ENCODE assay signal across 8 mouse cellular contexts in the genomic region with DNA sequence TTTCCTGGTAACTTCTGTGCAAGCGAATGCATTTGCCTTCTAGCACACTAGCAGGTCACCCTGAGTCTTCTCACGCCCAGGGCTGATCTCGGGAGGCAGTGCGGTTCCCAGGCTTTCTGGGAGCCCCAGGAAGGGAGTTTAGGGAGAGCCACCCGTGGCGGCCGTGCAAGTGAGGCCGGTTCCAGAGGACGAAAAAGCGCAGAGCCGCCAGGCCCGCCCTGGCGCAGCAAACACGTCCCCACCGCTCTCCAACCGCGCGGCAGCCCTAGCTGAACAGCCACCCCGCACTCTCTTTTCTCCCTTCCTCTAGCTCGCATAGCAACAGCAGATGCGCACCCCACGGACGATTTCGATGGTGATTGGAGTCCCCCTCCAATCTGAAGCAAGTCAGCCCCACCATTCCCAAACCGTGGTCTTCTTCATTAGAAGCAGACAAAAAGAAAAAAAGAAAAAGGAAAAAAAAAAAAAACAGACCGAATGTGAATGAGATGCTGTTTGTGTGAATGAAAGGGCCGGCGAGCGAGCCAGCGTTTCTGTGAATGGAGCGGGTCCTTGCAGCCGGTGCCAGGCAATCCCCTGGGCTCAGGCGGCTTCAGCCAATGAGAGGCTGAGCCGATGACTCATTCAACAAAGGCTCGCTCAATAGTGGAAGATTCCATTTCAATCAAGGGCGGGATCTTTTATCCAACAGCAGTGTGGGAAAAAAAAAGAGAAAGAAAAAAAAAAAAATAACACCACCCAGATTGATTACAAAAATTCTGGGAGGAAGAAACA. TPM values are rescaled to one million over a fixed set of nuclear protein-coding genes. Genes with fewer than 3 reads are reported as not detected.
A peak's percentile ranks its signal among the peaks of the same experiment; 100 is the strongest.
DNase-seq lines count a peak whose midpoint lies in the region; ATAC-seq lines count a peak whose summit lies in the region.

Gene Shc3 (minus strand): TSS at position 509 of the 774 bp plus-strand sequence.

- WGBS in forebrain, embryonic 11.5 days: under 1% methylated on average over 36 of the region's 36 CpGs
- WGBS in heart, embryonic 16.5 days: under 1% methylated on average over 36 of the region's 36 CpGs
- 1% methylated on average over 36 of the region's 36 CpGs for WGBS in liver, embryonic 13.5 days (ENCODE audit: insufficient replicate concordance)
- under 1% methylated on average over 36 of the region's 36 CpGs for WGBS in neural tube, embryonic 15.5 days

- peak; percentile 17 for DNase-seq in thymus, postnatal 4 days
- DNase-seq in thymus, postnatal 25 days: no peak
- peak; percentile 92 for DNase-seq in forebrain, embryonic 11.5 days (ENCODE audit: low spot score)
- DNase-seq in kidney, postnatal 4 days: peak; percentile 75 to 84
- DNase-seq in liver, embryonic 13.5 days: no peak

- peak; percentile 89 for ATAC-seq in forebrain, embryonic 11.5 days (replicated peaks; ENCODE audit: low FRiP score)
- ATAC-seq in heart, embryonic 16.5 days (replicated peaks; ENCODE audit: extremely low read depth, insufficient read depth, low FRiP score): 0 out of 2 replicates have a peak, but pooled peaks have one; percentile 65
- no peak for ATAC-seq in liver, embryonic 13.5 days (ENCODE audit: low read depth)
- peak; percentile 93 for ATAC-seq in neural tube, embryonic 15.5 days (ENCODE audit: low FRiP score)
- no peak for ATAC-seq in megakaryocyte-erythroid progenitor cell, adult 5-6 weeks (replicated peaks; ENCODE audit: low FRiP score, low TSS enrichment, poor library complexity, severe bottlenecking)

- H3K9me3 ChIP-seq in forebrain, embryonic 11.5 days (ENCODE audit: control insufficient read depth, low read length): no peaks in the 10 kb centered on the region
- H3K9me3 ChIP-seq in heart, embryonic 16.5 days (replicated peaks; ENCODE audit: control insufficient read depth, low read length): no peaks in the 10 kb centered on the region
- no peaks in the 10 kb centered on the region for H3K9me3 ChIP-seq in liver, embryonic 13.5 days (replicated peaks)
- H3K9me3 ChIP-seq in neural tube, embryonic 15.5 days (replicated peaks): no peaks in the 10 kb centered on the region

- H3K9ac ChIP-seq in forebrain, embryonic 11.5 days (ENCODE audit: low read length): peak within 1 kb of the TSS; percentile 77
- H3K9ac ChIP-seq in heart, embryonic 16.5 days (ENCODE audit: low read length): peak within 1 kb of the TSS; percentile 65
- no peak within 1 kb of the TSS for H3K9ac ChIP-seq in liver, embryonic 13.5 days
- peak within 1 kb of the TSS; percentile 56 for H3K9ac ChIP-seq in neural tube, embryonic 15.5 days (replicated peaks)

- peak within 1 kb of the TSS; percentile 96 for H3K27ac ChIP-seq in forebrain, embryonic 11.5 days (ENCODE audit: low read depth, low read length)
- no peak within 1 kb of the TSS for H3K27ac ChIP-seq in heart, embryonic 16.5 days (ENCODE audit: low read length)
- H3K27ac ChIP-seq in liver, embryonic 13.5 days: no peak within 1 kb of the TSS
- peak within 1 kb of the TSS; percentile 81 for H3K27ac ChIP-seq in neural tube, embryonic 15.5 days (replicated peaks)

- peak within 1 kb of the TSS; percentile 94 for H3K4me2 ChIP-seq in forebrain, embryonic 11.5 days (ENCODE audit: low read depth, low read length, severe bottlenecking)
- peak within 1 kb of the TSS; percentile 91 for H3K4me2 ChIP-seq in heart, embryonic 16.5 days (ENCODE audit: low read depth, low read length)
- peak within 1 kb of the TSS; percentile 39 for H3K4me2 ChIP-seq in liver, embryonic 13.5 days
- peak within 1 kb of the TSS; percentile 98 for H3K4me2 ChIP-seq in neural tube, embryonic 15.5 days

- peak within 1 kb of the TSS; percentile 64 for H3K4me3 ChIP-seq in forebrain, embryonic 11.5 days (ENCODE audit: low read depth, low read length)
- peak within 1 kb of the TSS; percentile 57 for H3K4me3 ChIP-seq in heart, embryonic 16.5 days (ENCODE audit: low read length)
- no peak within 1 kb of the TSS; the same call in 1 of the 2 replicates for H3K4me3 ChIP-seq in liver, embryonic 13.5 days (replicated peaks)
- H3K4me3 ChIP-seq in neural tube, embryonic 15.5 days (replicated peaks): peak within 1 kb of the TSS; percentile 62

- peaks cover 23% of the 10 kb centered on the region; the same call in 1 of the 2 replicates for H3K4me1 ChIP-seq in forebrain, embryonic 11.5 days (replicated peaks; ENCODE audit: control insufficient read depth, insufficient read depth, low read length)
- peaks cover 30% of the 10 kb centered on the region for H3K4me1 ChIP-seq in heart, embryonic 16.5 days (ENCODE audit: control insufficient read depth, insufficient read depth, low read length)
- H3K4me1 ChIP-seq in liver, embryonic 13.5 days (replicated peaks): peaks cover 5% of the 10 kb centered on the region; the same call in 1 of the 2 replicates
- peaks cover 44% of the 10 kb centered on the region for H3K4me1 ChIP-seq in neural tube, embryonic 15.5 days

- H3K36me3 ChIP-seq in forebrain, embryonic 11.5 days (ENCODE audit: control insufficient read depth, insufficient read depth, low read length): no peaks in the 10 kb centered on the region
- no peaks in the 10 kb centered on the region for H3K36me3 ChIP-seq in heart, embryonic 16.5 days (ENCODE audit: control insufficient read depth, insufficient read depth)
- no peaks in the 10 kb centered on the region for H3K36me3 ChIP-seq in liver, embryonic 13.5 days
- H3K36me3 ChIP-seq in neural tube, embryonic 15.5 days: no peaks in the 10 kb centered on the region

- peaks cover 7% of the 10 kb centered on the region for H3K27me3 ChIP-seq in forebrain, embryonic 11.5 days (ENCODE audit: control insufficient read depth, insufficient read depth, low read length)
- peaks cover 45% of the 10 kb centered on the region for H3K27me3 ChIP-seq in heart, embryonic 16.5 days (ENCODE audit: control insufficient read depth, insufficient read depth, low read length)
- H3K27me3 ChIP-seq in liver, embryonic 13.5 days: peaks cover 90% of the 10 kb centered on the region
- peaks cover 25% of the 10 kb centered on the region for H3K27me3 ChIP-seq in neural tube, embryonic 15.5 days (replicated peaks)

RNA-seq across cellular contexts. Expression of gene Shc3, which starts in this region (rescaled TPM):
- polyA plus RNA-seq in forebrain, embryonic 11.5 days (2014; fragmentation: Nextera tagmentation; extraction: Ambion mirVana): 8.3 and 10.7 TPM in 2 replicates
- 0.21 and 0.22 TPM in 2 replicates for polyA plus RNA-seq in heart, embryonic 16.5 days (2015; fragmentation: Nextera tagmentation; extraction: Ambion mirVana)
- not detected in 2 replicates for polyA plus RNA-seq in liver, embryonic 13.5 days (2015; fragmentation: Nextera tagmentation; extraction: Ambion mirVana)
- 7.0 and 7.5 TPM in 2 replicates for polyA plus RNA-seq in neural tube, embryonic 15.5 days (2015; fragmentation: Nextera tagmentation; extraction: Ambion mirVana)
- not detected in 2 replicates for total RNA-seq in megakaryocyte-erythroid progenitor cell, adult 5-6 weeks (2014; fragmentation: Nextera tagmentation)
- total RNA-seq in megakaryocyte-erythroid progenitor cell, adult 5-6 weeks (2017): not detected in 2 replicates

Comparison
In these comparisons a context has a peak if more than half of its experiments do, and no peak if none do; other contexts are left out.
1. DNase-seq: peak in thymus, postnatal 4 days (single experiment), forebrain, embryonic 11.5 days (single experiment) and kidney, postnatal 4 days (2 of 2); none in thymus, postnatal 25 days (single experiment) and liver, embryonic 13.5 days (single experiment).
2. Peak in ATAC-seq, H3K4me3 ChIP-seq, H3K9ac ChIP-seq and H3K4me2 ChIP-seq in heart, embryonic 16.5 days; RNA of the gene not detected or under 1 TPM.
3. ATAC-seq: peak in forebrain, embryonic 11.5 days (single experiment) and neural tube, embryonic 15.5 days (single experiment); none in liver, embryonic 13.5 days (single experiment) and megakaryocyte-erythroid progenitor cell, adult 5-6 weeks (single experiment).
4. H3K27ac ChIP-seq: peak in forebrain, embryonic 11.5 days (single experiment) and neural tube, embryonic 15.5 days (single experiment); none in heart, embryonic 16.5 days (single experiment) and liver, embryonic 13.5 days (single experiment).
5. H3K4me2 ChIP-seq: peak in every context shown above with its lines; median percentile 98 in neural tube, embryonic 15.5 days; 94 in forebrain, embryonic 11.5 days; 91 in heart, embryonic 16.5 days; 39 in liver, embryonic 13.5 days.